Mouse (Mus musculus) lung, embryonic 16.5 days (tissue): Measurements from ENCODE around the gene Hexa. TPM values are rescaled to one million over a fixed set of nuclear protein-coding genes. Genes with fewer than 3 reads are reported as not detected.

Experiments used
- ATAC-seq: fragments of 200-750 bp; cut with Nextera tagmentation; 2 replicates; pipeline ENCODE4 v1.8.0; 2017; ENCODE audit warnings: low read depth, mild to moderate bottlenecking, moderate library complexity
- H3K27ac ChIP-seq: fragments of 300-500 bp; sonication (generic); 2 replicates; pipeline ENCODE4 v1.5.1; 2014; ENCODE audit warnings: mild to moderate bottlenecking, control low read depth, low read length
- H3K27me3 ChIP-seq: fragments of 300-500 bp; sonication (generic); 2 replicates; pipeline ENCODE4 v1.6.1; 2014; ENCODE audit warnings: low read depth, low read length, mixed read lengths; ENCODE audit not compliant: control insufficient read depth, insufficient read depth
- H3K36me3 ChIP-seq: fragments of 300-500 bp; sonication (generic); 2 replicates; pipeline ENCODE4 v1.6.1; 2014; ENCODE audit warnings: low read length; ENCODE audit not compliant: control insufficient read depth, insufficient read depth
- H3K4me1 ChIP-seq: fragments of 300-500 bp; sonication (generic); replicated peaks from 2 replicates; pipeline ENCODE4 v1.6.1; 2014; ENCODE audit warnings: low read length, mixed read lengths; ENCODE audit not compliant: control insufficient read depth, insufficient read depth
- H3K4me2 ChIP-seq: fragments of 300-500 bp; sonication (generic); 2 replicates; pipeline ENCODE4 v1.6.1; 2014; ENCODE audit warnings: low read depth, low read length, control low read depth
- H3K4me3 ChIP-seq: fragments of 300-500 bp; sonication (generic); 2 replicates; pipeline ENCODE4 v1.5.1; 2014; ENCODE audit warnings: mild to moderate bottlenecking, low read length, control low read depth
- H3K9ac ChIP-seq: fragments of 300-500 bp; sonication (generic); 2 replicates; pipeline ENCODE4 v1.6.1; 2014; ENCODE audit warnings: low read length, control low read depth
- H3K9me3 ChIP-seq: fragments of 300-500 bp; sonication (generic); 2 replicates; pipeline ENCODE4 v1.6.1; 2016; ENCODE audit warnings: low read length; ENCODE audit not compliant: control insufficient read depth
- WGBS: fragments of 180-500 bp; shearing (Covaris S2); extraction: QIAGEN DNeasy Blood & Tissue Kit; methylation state at CpG from one replicate; pipeline ENCODE4 v1.1.7; 2014; 5-methylcytosine and 5-hydroxymethylcytosine counted together
- polyA plus RNA-seq: library from polyadenylated mRNA; unstranded; fragments of >200 nt; fragmentation: Nextera tagmentation; extraction: Ambion mirVana; gene quantifications from 2 replicates; pipeline ENCODE4 v1.2.1, GENCODE M21; 2015

Gene Hexa
- polyA plus RNA-seq, 1 experiment from 2014 or later, result 69.3 TPM

DNA sequence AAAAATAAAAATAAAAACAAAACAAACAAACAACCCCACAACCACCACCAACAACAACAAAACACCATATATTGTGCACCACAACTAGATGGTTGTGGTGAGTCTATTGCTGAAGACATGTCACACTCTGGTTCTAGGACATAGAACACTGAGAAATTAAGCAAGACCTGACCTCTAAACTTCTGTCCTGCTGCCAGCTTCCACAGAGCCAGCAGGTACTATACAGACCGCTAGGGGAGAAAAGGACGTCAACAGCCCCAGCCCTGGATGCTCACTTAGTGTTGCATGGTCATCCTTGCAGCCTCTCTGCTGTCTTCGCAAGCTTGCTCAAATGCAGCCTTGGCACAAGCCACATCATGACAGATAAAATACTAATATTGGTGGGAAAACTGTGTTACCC, 11.8 kb upstream of the Hexa start:
- H3K9me3 ChIP-seq, result no peaks in the 10 kb centered on the region
- ATAC-seq, result no peak

DNA sequence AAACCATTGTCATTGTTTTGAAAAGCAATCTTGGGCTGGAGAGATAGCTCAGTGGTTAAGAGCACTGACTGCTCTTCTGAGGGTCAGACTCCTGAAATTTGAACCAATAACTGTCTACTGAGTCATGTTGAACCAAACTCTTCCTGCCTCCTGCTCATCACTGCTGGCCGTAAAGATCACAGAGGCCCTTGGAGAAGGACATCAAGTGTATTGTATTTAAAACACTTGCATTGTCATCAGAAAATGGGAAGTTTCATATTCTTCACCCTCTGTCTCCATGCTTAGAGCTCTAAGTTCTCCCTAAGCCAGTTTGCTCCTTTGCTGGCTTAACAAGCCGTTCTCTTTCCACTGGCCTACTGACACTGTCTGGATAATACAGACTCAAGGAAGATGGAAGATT, 11.1 kb upstream of the Hexa start:
- Histone ChIP-seq H3K36me3 (no peaks in the 10 kb centered on the region), H3K27me3 (no peaks in the 10 kb centered on the region), H3K4me3 (no peak overlapping the region), H3K27ac (no peak overlapping the region), H3K9ac (no peak overlapping the region), H3K4me1 (no peaks in the 10 kb centered on the region), H3K9me3 (no peaks in the 10 kb centered on the region), H3K4me2 (no peak overlapping the region)
- WGBS, result 82% methylated on average over 2 of the region's 2 CpGs
- no peak for ATAC-seq

More for the DNA sequence above, 11.8 kb upstream of the Hexa start:
- H3K36me3 ChIP-seq, result no peaks in the 10 kb centered on the region
- 81% methylated on average over 3 of the region's 3 CpGs for WGBS
- H3K27ac ChIP-seq, result no peak overlapping the region
- no peak overlapping the region for H3K4me2 ChIP-seq
- H3K4me3 ChIP-seq, result no peak overlapping the region
- no peak overlapping the region for H3K9ac ChIP-seq
- no peaks in the 10 kb centered on the region for H3K27me3 ChIP-seq
- H3K4me1 ChIP-seq, result no peaks in the 10 kb centered on the region

DNA sequence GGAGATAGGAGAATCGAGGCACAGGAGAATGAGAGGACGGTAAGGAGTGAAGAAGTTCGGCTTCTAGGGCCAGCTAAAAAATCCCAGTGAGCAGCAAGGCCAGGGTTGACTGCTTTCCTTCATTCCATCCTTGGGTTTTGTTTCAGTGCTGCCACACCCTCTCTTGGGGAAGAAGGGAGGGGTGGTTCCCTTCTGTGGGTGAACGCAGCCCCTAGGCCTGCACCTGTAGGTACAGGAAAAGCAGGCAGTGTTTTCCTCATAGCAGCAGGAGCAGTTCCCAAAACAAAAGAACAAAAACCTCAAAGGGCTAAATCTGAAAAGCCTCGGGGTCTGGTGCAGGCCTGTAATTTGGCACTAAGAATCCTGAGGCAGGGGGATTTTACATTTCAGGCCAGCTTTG, 7.7 kb upstream of the Hexa start:
- 47% methylated on average over 5 of the region's 5 CpGs for WGBS
- no peaks in the 10 kb centered on the region for H3K27me3 ChIP-seq
- H3K4me2 ChIP-seq, result no peak overlapping the region
- no peak overlapping the region for H3K27ac ChIP-seq
- H3K36me3 ChIP-seq, result no peaks in the 10 kb centered on the region
- no peak overlapping the region for H3K4me3 ChIP-seq
- H3K4me1 ChIP-seq, result no peaks in the 10 kb centered on the region
- no peaks in the 10 kb centered on the region for H3K9me3 ChIP-seq
- no peak overlapping the region for H3K9ac ChIP-seq
- no peak for ATAC-seq

DNA sequence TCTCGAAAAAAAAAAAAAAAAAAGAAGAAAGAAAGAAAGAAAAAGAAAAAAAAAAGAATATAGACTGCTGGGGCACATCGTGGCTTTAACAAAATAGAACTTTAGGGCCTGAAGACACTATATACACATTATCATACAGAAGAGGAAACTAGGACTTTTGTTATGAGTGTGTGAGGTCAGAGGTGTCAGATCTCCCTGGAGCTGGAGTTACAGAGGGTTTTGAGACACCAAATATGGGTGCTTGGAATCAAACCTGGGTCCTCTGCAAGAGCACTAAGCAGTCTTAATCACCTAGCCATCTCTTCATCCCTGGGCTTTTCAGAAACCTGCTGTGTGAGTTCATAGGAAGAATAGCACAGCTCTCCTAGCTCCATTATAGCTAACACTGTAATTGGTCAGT, 5.9 kb upstream of the Hexa start:
- no peaks in the 10 kb centered on the region for H3K9me3 ChIP-seq
- no peak for ATAC-seq
- H3K36me3 ChIP-seq, result no peaks in the 10 kb centered on the region
- H3K4me2 ChIP-seq, result no peak overlapping the region
- no peak overlapping the region for H3K9ac ChIP-seq
- no peak overlapping the region for H3K4me3 ChIP-seq
- no peak overlapping the region for H3K27ac ChIP-seq
- 60% methylated on average over 2 of the region's 2 CpGs for WGBS
- no peaks in the 10 kb centered on the region for H3K27me3 ChIP-seq
- H3K4me1 ChIP-seq, result no peaks in the 10 kb centered on the region

DNA sequence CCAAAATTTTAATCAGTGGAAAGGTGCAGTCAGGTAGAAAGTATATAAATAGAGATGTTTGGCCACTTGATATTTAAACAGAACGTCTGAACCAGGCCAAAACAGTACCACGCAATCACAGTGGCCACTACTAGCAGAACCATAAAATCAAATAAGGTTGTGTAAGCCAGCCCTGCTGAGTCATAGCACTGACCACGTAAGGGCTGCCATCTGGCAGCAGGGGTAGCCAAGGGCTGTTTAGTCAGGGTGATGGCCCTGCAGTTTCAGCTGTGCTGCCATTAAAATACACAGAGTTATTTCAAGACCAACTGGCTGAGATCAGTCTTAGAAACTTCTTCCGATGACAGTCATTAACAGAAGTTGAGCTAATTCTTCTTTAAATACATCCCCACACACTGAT, 5.5 kb upstream of the Hexa start:
- no peak for ATAC-seq
- H3K4me2 ChIP-seq, result no peak overlapping the region
- H3K4me1 ChIP-seq, result no peaks in the 10 kb centered on the region
- no peak overlapping the region for H3K4me3 ChIP-seq
- WGBS, result 61% methylated on average over 4 of the region's 4 CpGs
- H3K27me3 ChIP-seq, result no peaks in the 10 kb centered on the region
- H3K9me3 ChIP-seq, result no peaks in the 10 kb centered on the region
- H3K9ac ChIP-seq, result no peak overlapping the region
- no peaks in the 10 kb centered on the region for H3K36me3 ChIP-seq
- no peak overlapping the region for H3K27ac ChIP-seq

DNA sequence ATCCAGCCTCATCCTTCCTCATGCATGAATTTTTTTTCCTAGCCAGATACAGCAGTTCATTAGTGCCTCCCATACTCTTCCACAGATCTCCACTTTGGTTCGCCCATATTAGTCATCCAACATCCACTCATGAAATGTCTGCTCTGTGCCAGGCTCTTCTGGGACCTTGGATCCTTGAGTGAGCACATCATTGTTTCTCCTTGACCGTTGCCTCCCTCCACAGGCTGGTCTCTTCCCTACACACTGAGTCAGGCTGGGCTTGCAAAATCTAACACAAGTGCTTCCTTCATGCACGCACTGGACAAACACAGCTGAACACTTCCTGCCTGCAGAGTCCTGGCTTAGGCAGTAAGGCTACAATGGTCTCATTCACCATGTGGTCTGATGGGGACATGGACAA, 1.7 kb upstream of the Hexa start:
- H3K9ac ChIP-seq, result no peak overlapping the region
- H3K4me2 ChIP-seq, result no peak overlapping the region
- H3K9me3 ChIP-seq, result no peaks in the 10 kb centered on the region
- WGBS, result 52% methylated on average over 3 of the region's 3 CpGs
- no peak overlapping the region for H3K27ac ChIP-seq
- peaks cover 17% of the 10 kb centered on the region for H3K4me1 ChIP-seq
- H3K4me3 ChIP-seq, result no peak overlapping the region
- H3K27me3 ChIP-seq, result no peaks in the 10 kb centered on the region
- H3K36me3 ChIP-seq, result no peaks in the 10 kb centered on the region
- ATAC-seq, result no peak

DNA sequence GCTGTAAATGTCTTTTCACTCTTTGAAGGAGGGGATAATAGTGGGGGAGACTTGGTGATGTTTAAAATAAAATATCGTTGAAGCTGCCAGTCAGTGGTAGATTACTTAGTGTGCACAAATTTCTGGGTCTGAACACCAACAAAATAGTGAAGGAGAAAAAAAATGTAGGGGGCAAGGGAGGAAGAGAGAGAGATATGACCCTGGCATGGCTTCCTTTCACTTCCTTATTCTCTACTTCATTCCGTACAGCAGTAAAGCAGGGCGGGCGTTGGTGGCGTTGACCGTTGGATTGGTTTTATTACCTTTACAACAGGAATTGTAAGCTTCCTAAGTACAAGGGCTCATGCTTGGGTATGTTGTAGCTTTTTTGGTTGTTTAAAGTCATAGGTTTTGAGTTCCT, 2.3 kb downstream of the Hexa start:
- no peak for ATAC-seq
- WGBS, result 92% methylated on average over 6 of the region's 6 CpGs
- Histone ChIP-seq H3K27me3 (no peaks in the 10 kb centered on the region), H3K4me2 (no peak overlapping the region), H3K4me1 (peaks cover 17% of the 10 kb centered on the region), H3K27ac (no peak overlapping the region), H3K36me3 (no peaks in the 10 kb centered on the region), H3K9me3 (no peaks in the 10 kb centered on the region), H3K9ac (no peak overlapping the region), H3K4me3 (no peak overlapping the region)

DNA sequence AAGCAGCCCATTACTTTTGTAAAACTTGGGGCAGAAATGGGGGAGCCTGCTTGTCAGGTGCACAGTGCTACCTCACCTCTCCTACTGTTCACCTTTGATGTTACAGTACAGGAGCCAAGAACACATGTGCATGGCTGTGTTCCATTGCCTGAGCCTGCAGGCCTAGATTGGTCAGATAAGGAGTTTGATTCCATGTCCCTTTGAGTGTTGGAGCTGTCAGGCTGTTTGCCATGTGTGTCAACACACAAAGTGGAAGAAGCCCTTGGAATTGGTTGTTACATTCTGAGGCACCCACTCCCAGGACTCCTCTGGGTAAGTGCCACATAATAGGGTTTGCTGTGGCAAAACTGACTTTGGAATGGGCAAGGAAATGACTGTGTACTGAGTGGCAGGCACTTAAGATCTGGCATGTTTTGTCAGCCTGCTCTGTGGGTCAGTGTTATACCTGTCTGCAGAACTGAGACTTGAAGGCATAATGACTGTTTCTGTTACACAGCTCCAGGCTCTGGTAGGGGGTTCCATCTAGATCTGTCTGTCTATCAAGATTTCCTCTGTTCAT, 3.5 kb downstream of the Hexa start:
- Histone ChIP-seq H3K9ac (0 out of 2 replicates have a peak overlapping the region, but pooled peaks have one; percentile 5), H3K9me3 (no peaks in the 10 kb centered on the region), H3K27ac (no peak overlapping the region), H3K4me2 (no peak overlapping the region), H3K36me3 (no peaks in the 10 kb centered on the region), H3K4me1 (peaks cover 17% of the 10 kb centered on the region), H3K27me3 (no peaks in the 10 kb centered on the region), H3K4me3 (no peak overlapping the region)
- no peak for ATAC-seq

DNA sequence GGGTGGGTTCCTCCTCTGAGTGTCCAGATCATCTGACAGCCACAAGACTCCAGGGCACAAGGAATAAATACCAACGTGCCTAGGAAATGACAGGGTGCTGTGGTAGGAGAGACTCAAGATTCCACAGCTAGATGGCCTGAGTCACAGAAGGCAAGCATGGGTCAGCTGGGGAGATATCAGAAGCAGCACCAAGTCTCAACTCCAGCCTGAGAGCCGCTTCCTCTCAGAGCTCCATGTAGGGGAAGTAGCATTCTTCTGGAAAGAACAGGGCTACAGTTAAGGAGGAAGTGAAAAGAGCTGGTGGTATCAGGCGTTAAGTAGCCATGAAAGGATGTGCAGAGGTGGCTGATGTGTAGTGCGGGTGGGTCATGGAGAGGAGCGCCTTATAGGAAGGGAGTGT, 5.4 kb downstream of the Hexa start:
- Histone ChIP-seq H3K4me3 (no peak overlapping the region), H3K27me3 (no peaks in the 10 kb centered on the region), H3K27ac (no peak overlapping the region), H3K36me3 (no peaks in the 10 kb centered on the region), H3K9ac (no peak overlapping the region), H3K4me2 (no peak overlapping the region), H3K4me1 (peaks cover 17% of the 10 kb centered on the region), H3K9me3 (no peaks in the 10 kb centered on the region)
- 76% methylated on average over 5 of the region's 5 CpGs for WGBS
- no peak for ATAC-seq

DNA sequence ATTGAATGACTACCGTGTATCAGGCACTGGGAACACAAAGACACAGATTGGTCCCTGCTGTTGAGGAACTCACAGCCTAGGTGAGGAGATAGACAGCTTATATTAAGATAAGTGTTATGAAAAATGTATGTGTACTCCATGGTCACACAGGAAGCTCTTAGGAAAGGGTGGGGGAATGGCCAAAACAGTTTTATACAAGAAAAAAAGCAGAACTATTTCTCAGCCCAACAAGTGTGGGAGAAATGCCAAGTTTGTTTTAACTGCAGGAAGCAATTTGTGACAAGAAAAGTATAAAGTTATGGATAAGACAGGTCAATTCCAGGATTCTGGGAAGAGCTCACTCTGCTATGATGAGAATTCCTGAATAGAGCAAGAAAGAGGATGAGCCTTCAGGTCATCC, 8.5 kb downstream of the Hexa start:
- H3K27ac ChIP-seq, result no peak overlapping the region
- H3K9ac ChIP-seq, result no peak overlapping the region
- H3K9me3 ChIP-seq, result no peaks in the 10 kb centered on the region
- no peaks in the 10 kb centered on the region for H3K4me1 ChIP-seq
- no peaks in the 10 kb centered on the region for H3K27me3 ChIP-seq
- ATAC-seq, result no peak
- 78% methylated on average over 1 of the region's 1 CpGs for WGBS
- H3K36me3 ChIP-seq, result no peaks in the 10 kb centered on the region
- H3K4me2 ChIP-seq, result no peak overlapping the region
- H3K4me3 ChIP-seq, result no peak overlapping the region
